Mouse (Mus musculus) hindbrain, embryonic 13.5 days (tissue): ENCODE data around the gene Cnppd1. TPM values are rescaled to one million over a fixed set of nuclear protein-coding genes. Genes with fewer than 3 reads are reported as not detected.

Experiments
- ATAC-seq: fragments of 200-750 bp; cut with Nextera tagmentation; 2 replicates; pipeline ENCODE4 v1.8.0; 2017; ENCODE audit warnings: moderate TSS enrichment; ENCODE audit not compliant: low FRiP score
- H3K27ac ChIP-seq: fragments of 300-500 bp; sonication (generic); 2 replicates; pipeline ENCODE4 v1.5.1; 2015; ENCODE audit warnings: inconsistent platforms, mild to moderate bottlenecking, moderate library complexity
- H3K27me3 ChIP-seq: fragments of 300-500 bp; sonication (generic); 2 replicates; pipeline ENCODE4 v1.6.1; 2015; ENCODE audit warnings: mild to moderate bottlenecking, inconsistent platforms
- H3K36me3 ChIP-seq: fragments of 300-500 bp; sonication (generic); 2 replicates; pipeline ENCODE4 v1.6.1; 2015; ENCODE audit warnings: mild to moderate bottlenecking, inconsistent platforms
- H3K4me1 ChIP-seq: fragments of 300-500 bp; sonication (generic); replicated peaks from 2 replicates; pipeline ENCODE4 v1.6.1; 2015; ENCODE audit warnings: inconsistent platforms
- H3K4me2 ChIP-seq: fragments of 300-500 bp; sonication (generic); 2 replicates; pipeline ENCODE4 v1.6.1; 2015; ENCODE audit warnings: inconsistent platforms, mild to moderate bottlenecking, moderate library complexity
- H3K4me3 ChIP-seq: fragments of 300-500 bp; sonication (generic); 2 replicates; pipeline ENCODE4 v1.5.1; 2015; ENCODE audit warnings: mild to moderate bottlenecking, inconsistent platforms
- H3K9ac ChIP-seq: fragments of 300-500 bp; sonication (generic); 2 replicates; pipeline ENCODE4 v1.6.1; 2015; ENCODE audit warnings: mild to moderate bottlenecking, inconsistent platforms
- H3K9me3 ChIP-seq: fragments of 300-500 bp; sonication (generic); 2 replicates; pipeline ENCODE4 v1.6.1; 2016; ENCODE audit warnings: inconsistent platforms
- WGBS: fragments of 180-500 bp; shearing (Covaris S2); methylation state at CpG from one replicate; pipeline ENCODE4 v1.1.7; 2015; 5-methylcytosine and 5-hydroxymethylcytosine counted together
- polyA plus RNA-seq: library from polyadenylated mRNA; unstranded; fragments of >200 nt; fragmentation: Nextera tagmentation; extraction: Ambion mirVana; gene quantifications from 2 replicates; pipeline ENCODE4 v1.2.1, GENCODE M21; 2015

Cnppd1 gene
- polyA plus RNA-seq, 1 experiment from 2014 or later: 60.0 TPM

DNA sequence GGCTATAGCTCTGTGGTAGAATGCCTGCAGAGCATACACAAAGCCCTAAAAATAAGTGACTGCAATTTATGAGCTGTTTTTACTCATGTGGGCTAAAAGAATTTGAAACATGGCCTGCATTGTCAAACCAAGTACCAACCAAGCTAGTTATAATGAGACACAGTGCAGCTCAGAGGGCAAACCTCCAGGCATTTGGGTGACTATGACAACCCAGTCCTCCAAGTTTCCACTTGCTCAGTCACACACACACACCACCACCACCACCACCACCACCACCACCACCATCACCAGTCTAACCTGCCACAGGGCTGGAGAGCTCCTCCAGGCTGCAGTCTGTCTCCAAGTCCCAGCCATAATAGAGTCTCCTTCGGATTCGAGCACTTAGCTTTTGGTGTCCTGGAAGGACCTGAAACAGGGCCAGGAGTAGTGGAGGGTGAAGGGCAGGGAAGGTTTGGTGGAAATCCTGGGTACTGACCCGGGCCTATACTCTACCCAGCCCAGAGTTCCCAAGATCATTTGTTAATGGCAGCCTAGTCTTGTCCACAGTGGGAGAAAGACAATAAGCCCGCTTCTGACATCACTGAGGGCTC is 1.8 kb downstream of the Cnppd1 start:
- H3K9me3 ChIP-seq: no peaks in the 10 kb centered on the region
- peaks cover 56% of the 10 kb centered on the region for H3K36me3 ChIP-seq
- peaks cover 51% of the 10 kb centered on the region for H3K4me1 ChIP-seq
- ATAC-seq: no peak
- H3K4me2 ChIP-seq: peak overlapping the region; percentile 87
- peak overlapping the region; percentile 70 for H3K4me3 ChIP-seq
- H3K27me3 ChIP-seq: no peaks in the 10 kb centered on the region
- 67% methylated on average over 4 of the region's 4 CpGs for WGBS
- H3K9ac ChIP-seq: peak overlapping the region; percentile 91
- peak overlapping the region; percentile 98 for H3K27ac ChIP-seq

DNA sequence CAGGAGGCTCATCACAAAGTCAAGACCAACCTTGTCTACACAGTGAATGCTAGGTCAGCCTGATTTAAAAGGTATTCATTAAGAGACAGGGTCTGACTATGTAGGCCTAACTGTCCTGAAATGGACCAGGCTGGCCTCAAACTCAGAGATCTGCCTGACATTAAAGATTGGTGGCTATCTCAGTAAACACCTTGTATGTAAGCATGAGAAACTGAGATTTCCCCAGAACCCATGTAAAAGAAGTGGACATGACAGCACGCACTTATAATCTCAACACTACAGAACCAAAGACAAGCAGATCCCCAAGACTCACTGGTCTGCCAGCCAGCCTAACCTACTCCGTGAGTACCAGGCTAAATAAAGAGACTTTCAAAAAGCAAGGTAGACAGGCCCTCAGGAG is 4.1 kb downstream of the Cnppd1 start:
- Histone ChIP-seq H3K27ac (no peak overlapping the region), H3K4me3 (no peak overlapping the region), H3K9ac (no peak overlapping the region), H3K36me3 (peaks cover 47% of the 10 kb centered on the region), H3K27me3 (no peaks in the 10 kb centered on the region), H3K9me3 (no peaks in the 10 kb centered on the region), H3K4me1 (peaks cover 34% of the 10 kb centered on the region), H3K4me2 (no peak overlapping the region)
- ATAC-seq: no peak
- WGBS: 92% methylated on average over 2 of the region's 2 CpGs

DNA sequence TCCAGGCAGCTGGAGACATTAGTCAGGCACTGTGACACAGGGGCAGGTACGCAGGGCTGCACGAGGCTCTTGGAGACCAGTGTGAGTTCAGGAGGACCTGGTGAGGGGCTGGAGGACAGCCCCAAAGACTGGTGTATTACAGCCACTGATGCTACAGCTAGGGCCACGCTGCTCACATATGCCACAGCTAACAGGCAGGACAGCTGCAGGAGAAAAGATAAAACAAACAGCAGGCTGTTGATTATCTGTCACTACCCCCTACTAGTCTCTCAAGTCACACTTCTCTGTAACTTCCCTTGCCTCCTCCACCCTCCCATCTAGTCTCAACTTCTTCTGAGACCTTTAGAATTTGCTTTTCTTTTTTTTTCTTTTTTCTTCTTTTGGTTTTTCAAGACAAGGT is 5.8 kb downstream of the Cnppd1 start:
- H3K36me3 ChIP-seq: peaks cover 47% of the 10 kb centered on the region
- 76% methylated on average over 3 of the region's 3 CpGs for WGBS
- H3K4me1 ChIP-seq: peaks cover 28% of the 10 kb centered on the region
- H3K27me3 ChIP-seq: peaks cover 5% of the 10 kb centered on the region; the same call in 1 of the 2 replicates
- no peak overlapping the region for H3K27ac ChIP-seq
- no peak overlapping the region for H3K4me3 ChIP-seq
- ATAC-seq: no peak
- H3K4me2 ChIP-seq: no peak overlapping the region
- H3K9ac ChIP-seq: no peak overlapping the region
- no peaks in the 10 kb centered on the region for H3K9me3 ChIP-seq

DNA sequence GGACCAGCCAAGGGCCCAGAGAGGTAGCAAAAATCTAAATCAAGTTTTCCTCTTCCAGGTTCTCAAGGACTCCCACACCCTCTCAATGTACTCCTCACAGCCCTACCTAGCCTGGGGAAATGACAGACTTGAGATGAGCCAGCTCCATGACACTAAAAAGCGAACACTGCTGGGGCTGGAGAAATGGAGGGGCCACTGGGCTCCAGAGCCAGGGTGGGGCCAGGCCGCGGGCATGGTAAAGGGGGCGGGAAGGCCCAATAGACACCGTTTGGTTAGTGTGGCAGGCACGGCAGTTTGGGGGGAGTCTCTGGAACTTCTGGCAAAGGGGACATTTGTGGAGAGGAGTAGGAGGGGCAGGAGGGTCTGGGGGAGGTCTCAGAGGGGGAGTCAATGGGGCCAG is 6.2 kb downstream of the Cnppd1 start:
- Histone ChIP-seq H3K9me3 (no peaks in the 10 kb centered on the region), H3K4me2 (no peak overlapping the region), H3K36me3 (peaks cover 47% of the 10 kb centered on the region), H3K27me3 (peaks cover 5% of the 10 kb centered on the region; the same call in 1 of the 2 replicates), H3K9ac (no peak overlapping the region), H3K4me1 (peaks cover 24% of the 10 kb centered on the region), H3K4me3 (no peak overlapping the region), H3K27ac (no peak overlapping the region)
- no peak for ATAC-seq
- WGBS: 86% methylated on average over 6 of the region's 6 CpGs

DNA sequence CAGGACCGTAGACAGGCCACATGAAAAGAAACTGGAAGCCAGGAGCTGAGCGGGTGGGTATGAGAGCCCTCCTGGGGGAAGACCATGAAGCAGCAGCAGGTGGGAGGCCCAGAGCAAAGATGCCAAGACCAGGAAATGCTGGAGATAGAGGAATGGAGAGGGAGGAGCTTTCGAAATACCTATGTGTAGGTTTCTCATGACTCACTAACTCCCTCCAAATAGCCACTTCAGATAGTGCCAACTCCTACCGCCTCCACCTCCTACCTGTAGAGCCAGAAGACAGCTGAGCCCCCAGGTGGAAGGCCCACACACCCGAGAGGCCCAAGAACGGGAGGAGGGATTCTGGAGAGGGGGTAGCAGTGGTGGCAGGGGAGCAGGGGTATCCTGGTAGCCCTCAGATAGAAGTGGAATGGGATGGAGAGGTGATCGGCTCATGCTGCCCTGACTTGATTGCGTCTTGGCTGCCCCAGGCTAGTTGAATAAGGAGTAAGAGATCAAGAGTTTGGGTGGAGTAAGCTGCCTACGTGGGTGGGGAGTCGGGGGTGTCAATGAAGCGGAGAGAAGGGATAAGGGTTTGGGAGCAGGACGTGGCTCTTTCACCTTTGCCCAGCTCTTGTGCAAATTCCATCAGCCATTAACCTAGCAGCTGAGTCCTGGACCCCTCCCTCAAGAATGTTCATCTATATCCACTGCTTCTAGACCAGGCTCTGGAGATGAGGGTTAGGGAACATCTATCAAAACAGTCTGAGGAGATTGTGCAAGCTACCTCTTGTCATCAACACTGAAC is 8.9 kb downstream of the Cnppd1 start, which contains the start of gene Slc23a3:
TSS of gene Slc23a3 (minus strand) at position 470 of the 787 bp plus-strand sequence.
- H3K27ac ChIP-seq: no peak within 1 kb of the TSS
- H3K27me3 ChIP-seq: peaks cover 10% of the 10 kb centered on the region
- no peak within 1 kb of the TSS for H3K4me2 ChIP-seq
- WGBS: 67% methylated on average over 12 of the region's 12 CpGs
- ATAC-seq: no peak
- H3K36me3 ChIP-seq: peaks cover 36% of the 10 kb centered on the region
- H3K9ac ChIP-seq: no peak within 1 kb of the TSS
- H3K9me3 ChIP-seq: no peaks in the 10 kb centered on the region
- H3K4me1 ChIP-seq: no peaks in the 10 kb centered on the region
- H3K4me3 ChIP-seq: no peak within 1 kb of the TSS

DNA sequence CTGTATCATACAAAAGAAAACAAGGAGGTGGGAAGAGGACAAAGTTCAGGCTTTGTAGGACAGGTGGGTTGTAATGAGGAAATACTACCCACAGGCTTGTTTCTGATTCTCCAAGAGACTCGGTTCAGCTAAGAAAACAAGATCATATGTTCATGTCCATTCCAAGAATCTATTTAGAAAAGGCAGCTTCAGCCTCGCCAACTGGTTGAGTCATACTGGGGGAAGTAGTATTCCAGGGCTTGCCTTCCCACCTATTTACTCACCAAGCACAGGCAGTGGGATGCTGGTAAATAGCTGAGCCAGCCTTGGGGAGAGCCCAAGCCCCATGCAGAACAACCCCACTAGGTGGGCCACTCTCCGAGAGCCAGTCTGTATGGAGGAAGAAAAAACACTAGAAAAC is 13.9 kb downstream of the Cnppd1 start:
- no peak overlapping the region for H3K4me2 ChIP-seq
- no peaks in the 10 kb centered on the region for H3K36me3 ChIP-seq
- H3K9me3 ChIP-seq: no peaks in the 10 kb centered on the region
- H3K27ac ChIP-seq: no peak overlapping the region
- H3K9ac ChIP-seq: no peak overlapping the region
- H3K4me3 ChIP-seq: no peak overlapping the region
- ATAC-seq: no peak
- 76% methylated on average over 3 of the region's 3 CpGs for WGBS
- peaks cover 10% of the 10 kb centered on the region for H3K27me3 ChIP-seq
- H3K4me1 ChIP-seq: peaks cover 9% of the 10 kb centered on the region

DNA sequence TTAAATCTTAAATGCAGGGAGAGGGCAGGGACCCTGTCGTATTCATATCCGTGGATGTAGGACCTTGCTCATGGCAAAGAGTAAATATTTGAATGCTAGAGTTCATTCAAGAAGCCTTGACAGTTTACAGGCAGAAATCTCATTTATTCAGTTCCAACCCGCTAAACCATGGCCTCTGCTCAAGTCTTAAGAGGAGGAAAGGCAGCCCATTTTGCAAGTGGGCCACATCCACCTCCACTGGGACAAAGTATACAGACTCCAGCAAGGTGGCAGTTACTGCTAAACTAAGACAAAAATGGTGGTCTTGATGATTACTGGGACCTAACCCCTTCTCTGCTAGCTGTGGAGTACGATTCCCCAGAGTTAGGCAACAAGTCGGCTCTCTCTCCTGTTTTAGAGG is 17.1 kb downstream of the Cnppd1 start:
- ATAC-seq: no peak
- peaks cover 9% of the 10 kb centered on the region for H3K4me1 ChIP-seq
- H3K27ac ChIP-seq: no peak overlapping the region; the same call in 1 of the 2 replicates
- H3K4me2 ChIP-seq: peak overlapping the region; percentile 52
- WGBS: 41% methylated on average over 5 of the region's 5 CpGs
- peak overlapping the region; percentile 50 for H3K4me3 ChIP-seq
- H3K36me3 ChIP-seq: no peaks in the 10 kb centered on the region
- no peaks in the 10 kb centered on the region for H3K9me3 ChIP-seq
- H3K27me3 ChIP-seq: peaks cover 5% of the 10 kb centered on the region; the same call in 1 of the 2 replicates
- H3K9ac ChIP-seq: peak overlapping the region; percentile 35; the same call in 1 of the 2 replicates

DNA sequence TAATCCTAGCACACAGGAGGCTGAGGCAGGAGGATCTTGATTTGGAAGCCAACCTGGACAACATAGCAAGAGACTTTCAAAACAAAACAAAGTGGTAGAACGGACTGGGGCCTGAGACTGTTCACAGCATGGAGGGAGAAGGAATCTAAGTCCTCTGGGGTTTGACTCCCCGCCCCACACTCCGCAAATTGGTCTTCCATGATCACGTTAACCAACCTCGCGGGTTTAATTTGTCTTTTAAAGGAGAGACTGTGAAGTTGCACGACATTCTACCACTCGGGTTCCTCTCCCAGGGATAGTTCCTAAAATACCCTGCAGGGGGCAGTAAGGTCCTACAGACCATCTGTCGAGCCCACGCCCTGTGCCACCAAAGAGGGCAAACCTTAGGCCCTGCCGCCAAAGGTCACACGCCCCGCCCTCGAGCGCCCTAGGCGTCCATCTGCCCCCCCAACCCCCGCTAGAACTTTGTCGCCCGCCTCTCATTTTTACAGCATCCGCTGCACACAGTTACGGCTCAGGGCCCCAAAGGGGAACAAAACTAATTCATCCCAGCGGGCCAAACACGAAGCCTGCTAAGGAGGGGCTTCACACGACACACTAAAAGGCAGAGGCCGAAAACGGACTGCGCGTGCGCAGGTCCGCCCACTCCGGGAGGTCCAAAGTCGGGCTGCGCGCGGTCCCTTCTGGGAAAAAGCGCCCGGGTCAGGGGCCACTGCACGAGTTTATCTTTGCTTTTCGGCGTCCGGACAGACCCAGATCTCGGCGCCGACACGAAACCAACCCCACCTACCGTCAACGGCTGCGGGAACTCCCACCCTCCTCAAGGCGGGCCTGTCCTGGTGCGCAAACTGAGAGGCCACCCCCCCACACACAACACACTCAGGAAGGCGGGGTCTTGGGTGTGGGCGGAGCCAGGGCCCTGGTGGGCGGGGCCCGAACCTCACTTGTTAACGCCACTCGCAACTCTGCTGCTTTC is 17.9 kb downstream of the Cnppd1 start, which contains the start of gene Nhej1:
TSS of gene Nhej1 (minus strand) at position 855 of the 976 bp plus-strand sequence.
- Histone ChIP-seq H3K4me2 (peak within 1 kb of the TSS; percentile 52), H3K36me3 (no peaks in the 10 kb centered on the region), H3K4me1 (peaks cover 9% of the 10 kb centered on the region), H3K9me3 (no peaks in the 10 kb centered on the region), H3K27me3 (peaks cover 5% of the 10 kb centered on the region; the same call in 1 of the 2 replicates), H3K4me3 (peak within 1 kb of the TSS; percentile 50), H3K27ac (peak within 1 kb of the TSS; percentile 90), H3K9ac (peak within 1 kb of the TSS; percentile 62)
- WGBS: 1% methylated on average over 56 of the region's 56 CpGs
- peak; percentile 96 for ATAC-seq

DNA sequence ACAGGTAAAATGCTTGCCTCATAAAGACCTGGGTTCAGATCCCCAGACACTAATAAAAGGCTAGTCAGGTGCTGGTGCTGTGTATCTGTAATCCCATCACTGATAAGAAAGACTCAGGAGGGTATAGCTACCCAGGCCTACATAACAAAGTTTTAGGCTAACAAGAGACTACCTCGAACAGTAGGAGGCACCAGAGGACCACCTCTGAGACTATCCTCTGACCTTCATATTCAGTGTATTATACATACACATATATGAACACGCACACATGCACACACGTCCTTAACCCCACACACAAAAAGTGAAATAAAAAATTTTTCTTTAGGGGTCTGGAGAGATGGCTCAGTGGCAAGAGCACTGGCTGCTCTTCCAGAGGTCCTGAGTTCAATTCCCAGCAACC is 20.3 kb downstream of the Cnppd1 start:
- H3K9ac ChIP-seq: no peak overlapping the region
- H3K27me3 ChIP-seq: no peaks in the 10 kb centered on the region
- no peak overlapping the region for H3K4me2 ChIP-seq
- ATAC-seq: no peak
- H3K27ac ChIP-seq: no peak overlapping the region
- H3K4me3 ChIP-seq: no peak overlapping the region
- peaks cover 9% of the 10 kb centered on the region for H3K4me1 ChIP-seq
- no peaks in the 10 kb centered on the region for H3K9me3 ChIP-seq
- H3K36me3 ChIP-seq: no peaks in the 10 kb centered on the region
- WGBS: 86% methylated on average over 3 of the region's 3 CpGs
